Mouse (Mus musculus): ENCODE data around the gene Rasa3. TPM values are rescaled to one million over a fixed set of nuclear protein-coding genes. Genes with fewer than 3 reads are reported as not detected.
A peak's percentile ranks its signal among the peaks of the same experiment; 100 is the strongest.

The Rasa3 gene
- polyA plus RNA-seq, 1 experiment from 2014 or later, result 43.1 TPM

DNA sequence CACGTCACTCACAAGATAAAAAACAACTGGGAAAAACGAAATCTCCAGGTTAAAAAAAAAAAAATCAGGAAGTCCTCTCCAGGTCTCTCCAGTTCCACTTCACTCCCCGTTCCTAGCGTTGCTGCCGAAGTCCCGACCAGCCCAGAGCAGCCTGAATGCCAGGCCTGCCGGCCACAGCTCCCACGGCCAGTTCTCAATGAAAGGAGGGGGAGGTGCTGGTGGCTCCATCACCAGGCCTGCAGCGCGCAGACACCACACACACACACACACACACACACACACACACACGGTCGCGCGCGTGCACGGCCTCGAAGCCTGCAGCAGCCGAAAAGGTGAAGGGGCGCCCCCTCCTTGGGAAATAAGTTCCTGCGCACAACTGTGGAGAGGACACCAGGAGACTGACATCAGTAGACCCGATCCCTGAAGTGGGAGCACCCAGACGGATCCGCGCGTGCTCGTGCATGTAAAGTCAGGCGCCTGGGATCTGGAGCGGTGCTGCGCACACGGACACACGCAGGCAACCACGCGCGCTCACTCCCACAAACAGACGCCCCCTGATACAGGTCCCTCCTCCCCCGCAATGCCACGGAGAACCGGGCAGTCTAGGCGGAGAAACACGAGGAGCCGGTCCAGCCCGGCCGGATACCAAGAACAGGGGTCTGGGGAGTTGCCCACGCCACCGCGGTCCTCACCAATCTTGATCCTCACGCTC is 546 bp downstream of the Rasa3 start:
- H3K36me3 ChIP-seq, result no peaks in the 10 kb centered on the region
- peak overlapping the region; percentile 82 for H3K9ac ChIP-seq
- WGBS, result under 1% methylated on average over 47 of the region's 47 CpGs
- H3K27ac ChIP-seq (replicated peaks), result peak overlapping the region; percentile 93
- no peaks in the 10 kb centered on the region for H3K9me3 ChIP-seq
- H3K4me1 ChIP-seq (replicated peaks), result peaks cover 38% of the 10 kb centered on the region
- H3K27me3 ChIP-seq, result no peaks in the 10 kb centered on the region
- peak; percentile 71 for ATAC-seq (ENCODE audit: low FRiP score, low read depth)
- peak overlapping the region; percentile 88 for H3K4me3 ChIP-seq
- H3K4me2 ChIP-seq, result peak overlapping the region; percentile 73

DNA sequence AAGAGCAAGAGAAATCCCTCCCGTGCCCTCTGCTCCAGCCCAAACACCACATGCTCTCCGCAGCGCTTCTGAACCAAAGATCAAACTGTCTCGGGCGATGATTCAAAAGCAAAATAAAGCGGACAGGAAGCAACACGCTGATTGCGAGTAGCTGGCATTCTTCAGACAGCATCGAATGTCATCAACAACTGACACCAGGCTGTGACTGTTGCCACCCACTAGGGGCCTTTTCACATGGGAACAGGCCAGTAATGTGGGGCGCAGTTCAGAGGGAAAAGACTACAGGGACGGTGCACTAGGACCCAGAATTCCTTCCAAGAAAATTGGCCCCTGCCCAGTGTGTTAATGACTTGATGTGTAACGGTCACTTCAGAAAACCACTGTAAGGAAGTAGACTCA is 1.1 kb downstream of the Rasa3 start:
- H3K36me3 ChIP-seq, result no peaks in the 10 kb centered on the region

DNA sequence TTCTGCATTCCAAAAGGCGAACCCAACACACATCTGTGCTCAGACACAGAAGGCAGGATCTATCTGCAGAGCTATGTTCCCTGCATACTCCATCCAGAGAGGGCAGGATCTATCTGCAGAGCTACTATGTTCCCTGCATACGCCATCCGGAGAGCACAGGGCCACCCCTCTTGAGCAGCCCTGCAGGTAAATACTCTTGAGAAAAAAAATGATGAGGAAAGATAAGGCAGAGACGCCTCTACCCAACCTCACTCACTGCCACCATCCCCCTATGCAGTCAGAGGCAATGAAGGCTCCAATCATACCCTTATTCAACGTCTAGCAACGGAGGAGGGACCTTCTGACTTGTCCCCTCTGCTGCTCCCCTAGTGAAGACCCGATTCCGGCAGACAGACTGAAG is 1.9 kb downstream of the Rasa3 start:
- WGBS, result 34% methylated on average over 8 of the region's 8 CpGs
- Histone ChIP-seq H3K9me3 (no peaks in the 10 kb centered on the region), H3K36me3 (no peaks in the 10 kb centered on the region), H3K27me3 (no peaks in the 10 kb centered on the region), H3K4me1 (replicated peaks) (peaks cover 38% of the 10 kb centered on the region), H3K9ac (peak overlapping the region; percentile 82), H3K4me3 (peak overlapping the region; percentile 88), H3K27ac (replicated peaks) (peak overlapping the region; percentile 93), H3K4me2 (peak overlapping the region; percentile 73)
- ATAC-seq (ENCODE audit: low FRiP score, low read depth), result no peak

More for the DNA sequence above, 1.1 kb downstream of the Rasa3 start:
- Histone ChIP-seq H3K27ac (replicated peaks) (peak overlapping the region; percentile 93), H3K4me3 (peak overlapping the region; percentile 88), H3K27me3 (no peaks in the 10 kb centered on the region), H3K4me1 (replicated peaks) (peaks cover 38% of the 10 kb centered on the region), H3K9ac (peak overlapping the region; percentile 82), H3K9me3 (no peaks in the 10 kb centered on the region), H3K4me2 (peak overlapping the region; percentile 73)
- WGBS, result 0% methylated on average over 12 of the region's 12 CpGs
- ATAC-seq (ENCODE audit: low FRiP score, low read depth), result peak; percentile 24; the same call in 1 of the 2 replicates

DNA sequence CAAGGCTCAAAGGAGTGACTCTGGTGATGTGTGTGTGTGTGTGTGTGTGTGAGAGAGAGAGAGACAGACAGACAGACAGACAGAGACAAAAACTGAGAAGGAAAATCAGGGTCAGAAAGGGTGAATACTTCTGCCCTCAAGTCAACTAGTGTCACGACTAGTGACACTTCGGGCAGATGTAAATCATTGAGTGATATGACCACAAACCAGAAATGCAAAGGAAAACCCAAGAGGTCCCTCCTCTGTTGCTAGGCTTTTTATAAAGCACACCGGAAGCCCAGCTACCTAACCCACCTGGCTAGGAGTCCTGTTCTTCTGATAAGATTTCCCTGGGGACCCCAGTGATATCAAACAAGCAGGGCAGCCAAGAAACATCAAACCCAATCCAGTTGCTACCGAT is 2.3 kb downstream of the Rasa3 start:
- WGBS, result 70% methylated on average over 4 of the region's 4 CpGs
- H3K27me3 ChIP-seq, result no peaks in the 10 kb centered on the region
- H3K4me1 ChIP-seq (replicated peaks), result peaks cover 40% of the 10 kb centered on the region
- peak overlapping the region; percentile 93 for H3K27ac ChIP-seq (replicated peaks)
- ATAC-seq (ENCODE audit: low FRiP score, low read depth), result no peak
- peak overlapping the region; percentile 82 for H3K9ac ChIP-seq
- H3K4me3 ChIP-seq, result peak overlapping the region; percentile 88
- no peaks in the 10 kb centered on the region for H3K36me3 ChIP-seq
- no peaks in the 10 kb centered on the region for H3K9me3 ChIP-seq
- peak overlapping the region; percentile 73 for H3K4me2 ChIP-seq

DNA sequence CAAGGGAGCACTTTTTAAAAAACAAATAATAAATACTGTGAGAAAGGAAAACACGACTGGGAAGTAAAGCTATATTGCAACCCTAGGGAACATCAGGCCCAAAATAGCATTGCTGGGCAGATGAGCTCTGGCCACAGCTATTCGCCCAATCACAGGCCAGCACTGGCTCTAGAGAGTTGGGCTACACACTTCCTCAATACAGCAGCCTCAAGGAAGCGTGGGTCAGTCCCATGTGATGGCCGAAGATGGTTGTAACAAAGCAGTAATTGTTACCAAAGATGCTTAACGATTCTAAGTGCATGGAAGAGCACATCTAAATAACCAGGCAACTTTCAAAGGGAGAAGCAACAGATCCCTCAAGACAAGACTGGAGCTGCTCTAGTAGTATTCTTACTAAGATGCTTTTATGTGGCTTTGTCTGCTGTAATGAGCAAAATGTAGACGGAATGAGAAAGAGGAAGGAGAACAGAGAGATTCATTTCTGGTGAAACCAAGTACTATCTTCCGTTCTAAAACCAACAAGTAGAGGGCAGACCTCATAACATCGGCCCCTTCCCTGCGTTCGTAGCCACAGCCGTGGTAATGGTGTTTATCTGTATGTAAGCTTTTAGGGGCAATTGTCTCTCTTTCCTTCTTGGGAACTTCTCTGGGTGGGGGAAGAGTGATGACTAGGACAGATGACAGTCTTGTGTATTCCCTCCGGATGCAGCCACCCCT is 3.0 kb downstream of the Rasa3 start:
- no peak for ATAC-seq (ENCODE audit: low FRiP score, low read depth)
- peak overlapping the region; percentile 93 for H3K27ac ChIP-seq (replicated peaks)
- WGBS, result 52% methylated on average over 12 of the region's 12 CpGs
- peak overlapping the region; percentile 73 for H3K4me2 ChIP-seq
- H3K9me3 ChIP-seq, result no peaks in the 10 kb centered on the region
- H3K36me3 ChIP-seq, result no peaks in the 10 kb centered on the region
- peaks cover 47% of the 10 kb centered on the region for H3K4me1 ChIP-seq (replicated peaks)
- H3K4me3 ChIP-seq, result peak overlapping the region; percentile 88
- no peaks in the 10 kb centered on the region for H3K27me3 ChIP-seq
- H3K9ac ChIP-seq, result no peak overlapping the region

DNA sequence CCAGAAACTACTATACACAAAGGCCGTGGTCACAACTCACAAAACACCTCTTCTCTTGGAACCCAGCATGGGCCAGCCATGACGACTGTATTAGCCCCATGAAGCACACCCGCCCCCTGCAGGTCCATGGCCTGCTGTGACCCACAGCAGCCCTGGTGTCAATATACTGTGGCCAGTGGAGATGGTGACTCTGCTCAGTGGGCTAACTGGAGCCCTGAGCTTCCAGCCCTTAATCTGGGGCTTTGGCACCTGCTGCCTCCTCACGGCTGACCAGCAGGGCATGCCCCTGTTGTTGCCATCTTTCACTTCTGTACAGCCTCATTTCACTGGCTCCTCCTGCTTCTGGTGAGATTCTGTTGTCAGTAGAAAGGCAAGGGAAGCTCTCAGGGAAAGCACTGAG is 4.2 kb downstream of the Rasa3 start:
- Histone ChIP-seq H3K9ac (no peak overlapping the region), H3K9me3 (no peaks in the 10 kb centered on the region), H3K36me3 (no peaks in the 10 kb centered on the region), H3K4me3 (no peak overlapping the region), H3K27me3 (no peaks in the 10 kb centered on the region), H3K27ac (replicated peaks) (0 out of 2 replicates have a peak overlapping the region, but pooled peaks have one; percentile 21), H3K4me2 (peak overlapping the region; percentile 73; the same call in 1 of the 2 replicates), H3K4me1 (replicated peaks) (peaks cover 53% of the 10 kb centered on the region)
- ATAC-seq (ENCODE audit: low FRiP score, low read depth), result no peak
- WGBS, result 66% methylated on average over 4 of the region's 4 CpGs

DNA sequence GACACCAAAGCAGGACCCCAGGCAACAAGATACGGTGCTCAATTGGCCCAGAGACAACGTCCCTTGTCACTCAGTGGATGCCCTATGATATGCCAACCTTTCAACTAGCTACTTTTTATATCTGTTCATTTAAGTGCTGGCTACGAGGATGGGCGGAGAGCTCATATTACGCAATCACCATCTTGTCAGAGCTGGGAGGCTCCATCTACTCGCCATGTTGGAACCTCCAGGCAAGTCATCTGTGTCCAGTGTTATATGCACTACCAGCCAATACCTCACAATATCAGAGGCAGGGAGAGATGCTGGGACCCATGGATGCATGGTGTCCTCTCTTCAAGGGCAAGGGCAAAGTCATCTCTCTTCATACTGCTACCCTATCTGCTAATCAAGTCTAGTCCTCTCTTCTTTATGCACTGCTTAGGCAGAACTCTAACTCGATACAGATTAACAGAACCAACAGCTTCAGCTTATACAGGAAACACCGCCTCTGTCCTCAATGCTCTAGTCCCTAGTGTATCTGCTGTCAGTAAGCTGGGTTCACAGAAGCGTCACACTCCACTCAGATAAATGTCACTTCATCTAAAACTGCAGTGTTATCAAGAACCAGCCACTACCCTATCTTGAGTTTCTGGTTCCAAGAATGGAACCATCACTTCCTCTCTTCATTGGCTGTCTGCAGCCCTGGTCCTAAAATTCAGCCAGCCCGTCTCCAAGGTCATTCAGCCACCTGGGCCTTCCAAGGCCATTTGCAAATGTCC is 6.0 kb downstream of the Rasa3 start:
- no peak for ATAC-seq (ENCODE audit: low FRiP score, low read depth)
- H3K36me3 ChIP-seq, result no peaks in the 10 kb centered on the region
- H3K27ac ChIP-seq (replicated peaks), result no peak overlapping the region
- H3K27me3 ChIP-seq, result no peaks in the 10 kb centered on the region
- H3K9me3 ChIP-seq, result no peaks in the 10 kb centered on the region
- no peak overlapping the region for H3K4me2 ChIP-seq
- H3K4me1 ChIP-seq (replicated peaks), result peaks cover 52% of the 10 kb centered on the region
- WGBS, result 93% methylated on average over 10 of the region's 10 CpGs
- no peak overlapping the region for H3K4me3 ChIP-seq
- H3K9ac ChIP-seq, result no peak overlapping the region

DNA sequence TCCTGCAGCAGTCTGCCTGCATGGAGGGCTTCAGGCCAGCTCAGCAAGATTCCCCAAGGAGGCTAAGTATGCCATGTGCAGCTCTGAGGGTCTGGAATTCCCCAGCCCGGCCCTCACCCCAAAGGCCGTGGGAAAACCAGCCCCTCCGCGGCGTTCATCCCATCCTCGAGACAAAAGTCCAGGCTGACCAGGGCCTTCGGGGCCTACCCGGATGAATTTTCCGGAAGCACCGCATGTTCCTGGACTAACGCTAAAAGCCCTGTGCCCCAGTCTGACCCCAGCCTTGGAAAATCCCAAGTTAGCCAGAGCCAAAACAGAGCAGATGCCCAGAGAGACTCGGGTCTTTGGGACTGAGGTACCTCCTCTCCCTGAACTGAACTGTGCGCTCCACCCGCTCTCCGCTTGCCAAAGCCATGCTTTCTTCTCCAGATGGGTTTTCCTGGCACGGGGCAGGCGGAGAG is 7.4 kb downstream of the Rasa3 start:
- Histone ChIP-seq H3K36me3 (no peaks in the 10 kb centered on the region), H3K9me3 (no peaks in the 10 kb centered on the region), H3K27me3 (no peaks in the 10 kb centered on the region), H3K4me1 (replicated peaks) (peaks cover 40% of the 10 kb centered on the region), H3K27ac (replicated peaks) (peak overlapping the region; percentile 36; the same call in 1 of the 2 replicates), H3K4me2 (no peak overlapping the region), H3K9ac (no peak overlapping the region), H3K4me3 (no peak overlapping the region)
- ATAC-seq (ENCODE audit: low FRiP score, low read depth), result no peak
- 76% methylated on average over 17 of the region's 17 CpGs for WGBS

DNA sequence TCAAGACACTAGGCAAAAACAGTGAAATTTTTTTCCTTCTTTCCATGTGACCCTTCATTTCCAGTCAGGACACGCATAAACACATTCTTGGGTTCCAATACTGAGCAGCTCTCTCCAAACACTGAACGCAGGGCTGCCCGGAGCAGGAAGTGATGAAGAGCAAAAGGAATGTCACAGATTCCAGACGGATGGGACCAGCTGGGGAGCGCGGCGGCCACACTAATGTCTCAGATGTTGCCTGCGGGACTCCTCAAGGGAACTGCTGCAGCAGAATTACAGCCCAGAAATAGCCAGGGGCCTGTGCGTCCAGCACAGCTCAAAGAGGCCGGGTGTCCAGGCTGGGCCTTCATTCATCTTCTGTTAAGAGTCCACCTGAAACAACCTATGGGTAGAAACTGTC is 9.0 kb downstream of the Rasa3 start:
- Histone ChIP-seq H3K27ac (replicated peaks) (0 out of 2 replicates have a peak overlapping the region, but pooled peaks have one; percentile 11), H3K9ac (no peak overlapping the region), H3K4me3 (no peak overlapping the region), H3K4me1 (replicated peaks) (peaks cover 25% of the 10 kb centered on the region), H3K27me3 (no peaks in the 10 kb centered on the region), H3K9me3 (no peaks in the 10 kb centered on the region), H3K36me3 (no peaks in the 10 kb centered on the region), H3K4me2 (no peak overlapping the region)
- ATAC-seq (ENCODE audit: low FRiP score, low read depth), result no peak
- WGBS, result 61% methylated on average over 10 of the region's 10 CpGs

DNA sequence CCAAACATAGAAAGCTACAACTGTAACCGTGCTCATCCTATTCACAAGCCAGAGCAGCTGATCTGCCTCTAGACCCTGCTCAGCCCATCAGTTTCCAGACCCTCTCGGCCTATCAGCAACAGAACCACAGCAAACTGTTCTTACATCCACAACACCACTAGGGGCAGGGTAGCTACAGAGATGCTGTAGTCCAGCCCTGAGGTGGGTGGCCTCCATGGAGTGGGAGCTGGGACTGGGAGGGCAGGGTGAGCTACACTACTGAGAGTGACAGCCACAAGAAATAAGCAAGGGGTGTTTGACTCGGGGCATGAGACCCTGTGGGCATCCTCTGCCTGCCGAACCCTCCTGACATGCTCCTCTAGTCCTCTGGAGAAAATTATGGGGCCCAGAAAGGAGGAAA is 9.5 kb downstream of the Rasa3 start:
- Histone ChIP-seq H3K4me3 (no peak overlapping the region), H3K9ac (no peak overlapping the region), H3K4me1 (replicated peaks) (peaks cover 20% of the 10 kb centered on the region), H3K36me3 (no peaks in the 10 kb centered on the region), H3K9me3 (no peaks in the 10 kb centered on the region), H3K4me2 (no peak overlapping the region), H3K27ac (replicated peaks) (0 out of 2 replicates have a peak overlapping the region, but pooled peaks have one; percentile 11), H3K27me3 (no peaks in the 10 kb centered on the region)
- WGBS, result 84% methylated on average over 4 of the region's 4 CpGs
- ATAC-seq (ENCODE audit: low FRiP score, low read depth), result no peak

DNA sequence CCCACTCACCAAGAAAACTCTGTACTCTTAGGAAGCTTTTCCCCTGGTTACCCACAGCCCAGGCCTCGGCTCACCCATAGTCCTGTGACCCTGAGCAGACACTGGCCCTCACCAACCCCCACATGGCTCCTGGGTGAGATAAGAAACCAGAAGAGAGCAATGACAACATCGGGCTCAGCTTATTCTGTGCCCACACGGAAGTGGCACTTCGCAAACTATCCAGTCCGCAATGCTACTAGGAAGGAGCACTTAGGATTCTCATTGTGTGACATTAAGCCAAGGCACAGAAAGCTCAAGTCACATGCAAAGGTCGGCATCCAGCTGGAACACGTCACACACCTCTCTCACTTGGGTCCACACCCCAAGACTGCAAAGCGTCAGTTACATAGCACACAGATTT is 11.5 kb downstream of the Rasa3 start:
- no peaks in the 10 kb centered on the region for H3K27me3 ChIP-seq
- peaks cover 19% of the 10 kb centered on the region for H3K4me1 ChIP-seq (replicated peaks)
- no peaks in the 10 kb centered on the region for H3K9me3 ChIP-seq
- H3K4me2 ChIP-seq, result no peak overlapping the region
- no peak for ATAC-seq (ENCODE audit: low FRiP score, low read depth)
- no peaks in the 10 kb centered on the region for H3K36me3 ChIP-seq
- H3K9ac ChIP-seq, result no peak overlapping the region
- no peak overlapping the region for H3K4me3 ChIP-seq
- 90% methylated on average over 8 of the region's 8 CpGs for WGBS
- no peak overlapping the region for H3K27ac ChIP-seq (replicated peaks)

DNA sequence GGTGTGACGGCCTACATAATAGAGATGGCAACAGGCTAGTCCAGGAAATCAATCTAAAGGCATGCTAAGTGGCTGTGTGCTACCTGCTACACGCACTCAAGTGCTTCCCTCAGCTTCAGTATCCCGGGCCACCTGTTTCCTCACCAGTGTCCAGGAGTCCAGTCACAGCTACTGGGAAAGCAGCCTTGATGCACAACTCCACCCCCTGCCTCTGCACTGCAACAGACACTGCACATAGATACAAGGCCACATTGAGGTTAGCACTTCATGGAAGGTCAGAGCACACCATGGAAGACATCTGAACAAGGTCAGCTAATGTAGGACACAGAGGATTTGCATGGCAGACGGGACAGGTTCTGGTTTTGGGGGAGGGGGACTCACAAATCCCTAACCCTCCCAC is 11.9 kb downstream of the Rasa3 start:
- Histone ChIP-seq H3K4me3 (no peak overlapping the region), H3K9me3 (no peaks in the 10 kb centered on the region), H3K27me3 (no peaks in the 10 kb centered on the region), H3K4me2 (no peak overlapping the region), H3K36me3 (no peaks in the 10 kb centered on the region), H3K27ac (replicated peaks) (no peak overlapping the region), H3K4me1 (replicated peaks) (peaks cover 19% of the 10 kb centered on the region), H3K9ac (no peak overlapping the region)
- ATAC-seq (ENCODE audit: low FRiP score, low read depth), result no peak
- WGBS, result 83% methylated on average over 4 of the region's 4 CpGs
